Mouse (Mus musculus): ENCODE results near the gene Clstn3. TPM values are rescaled to one million over a fixed set of nuclear protein-coding genes. Genes with fewer than 3 reads are reported as not detected.
"Not testable (repeated sequence)": the region's sequence is repeated elsewhere in the genome, so short reads cannot be mapped to it uniquely, and the experiment has no call there.

Clstn3 gene
- 385 and 434 TPM in 2 replicates for polyA plus RNA-seq (2012; rRNA removed)

DNA sequence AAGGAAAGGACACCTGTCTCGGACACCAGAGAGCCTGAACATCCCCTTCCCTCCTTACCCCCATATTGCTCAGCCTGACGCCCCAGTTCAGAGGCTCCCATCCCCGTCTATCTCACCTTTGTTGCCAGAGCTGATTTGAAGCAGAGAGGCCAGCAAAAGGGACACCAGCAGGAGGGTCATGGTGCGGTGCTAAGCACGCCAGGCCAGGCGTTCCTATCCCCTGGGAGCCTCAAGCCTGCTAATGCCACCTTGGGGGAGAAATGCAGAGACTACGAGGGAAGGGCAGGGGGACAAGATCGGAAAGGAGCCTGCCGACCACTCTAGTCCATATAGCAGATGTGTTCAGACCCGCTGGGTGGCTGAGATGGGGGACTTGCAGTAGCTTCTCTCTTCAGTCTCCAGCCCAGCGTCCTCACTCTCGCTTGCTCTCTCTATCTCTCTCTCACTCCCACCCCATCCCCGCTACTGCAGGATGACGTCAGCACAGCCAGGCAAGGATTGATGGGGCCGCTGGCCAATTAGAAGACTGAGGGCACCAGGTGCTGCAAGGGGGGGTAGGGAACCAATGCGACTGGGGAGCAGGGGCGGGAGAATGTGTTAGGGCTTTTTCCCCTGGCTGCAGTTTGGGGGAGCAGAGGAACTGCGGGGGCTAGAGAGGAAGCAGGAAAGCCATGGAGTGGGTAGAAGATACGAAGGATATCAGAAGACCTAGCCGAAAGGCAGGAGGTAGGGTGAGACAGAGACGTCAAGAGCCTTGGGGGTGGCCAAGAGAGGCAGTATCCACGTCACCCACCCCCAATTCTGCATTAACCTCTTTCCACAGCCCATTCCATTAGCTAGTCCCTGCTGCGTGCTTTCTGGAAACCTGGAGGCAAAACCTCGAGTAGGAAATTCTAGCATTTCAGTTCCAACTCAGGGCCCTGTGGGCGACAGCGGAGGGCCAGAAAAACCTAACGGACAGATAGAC is at the start of gene Clstn3:
Clstn3 (minus strand) TSS at position 490 of the 967 bp plus-strand sequence.
- no peaks in the 10 kb centered on the region for H3K27me3 ChIP-seq (ENCODE audit: control insufficient read depth, insufficient read depth, low read length)

GRCm38 (mm10) chr6:124512355-124512836 is 47.8 kb upstream of the Clstn3 start, which contains the start of gene C1ra:
Gene C1ra (plus strand): TSS chr6:124512405.
- no peak for TF ChIP-seq POLR2A (IDR thresholded peaks at IDR 0.05; ENCODE audit: borderline replicate concordance, insufficient read depth, low read length)
- TF ChIP-seq CTCF (IDR thresholded peaks at IDR 0.05; ENCODE audit: borderline replicate concordance, insufficient read depth, low read depth, low read length), result peak; percentile 56; the same call in 1 of the 2 replicates
- H3K4me3 ChIP-seq (replicated peaks; ENCODE audit: insufficient read depth, low read depth, low read length), result peak within 1 kb of the TSS; percentile 18
- H3K4me1 ChIP-seq (ENCODE audit: control insufficient read depth, insufficient read depth, low read length), result peaks cover 13% of the 10 kb centered on the region
- no peaks in the 10 kb centered on the region for H3K27me3 ChIP-seq (ENCODE audit: control insufficient read depth, insufficient read depth, low read length)
- no peak within 1 kb of the TSS for H3K27ac ChIP-seq (ENCODE audit: insufficient read depth, low read length)
- 7% methylated on average over 6 of the region's 6 CpGs for WGBS
- DNase-seq, result peak; percentile 33 to 65

More for the DNA sequence above, at the start of gene Clstn3:
- H3K27ac ChIP-seq (ENCODE audit: insufficient read depth, low read length), result peak within 1 kb of the TSS; percentile 93
- TF ChIP-seq CTCF (IDR thresholded peaks at IDR 0.05; ENCODE audit: borderline replicate concordance, insufficient read depth, low read depth, low read length) (no peak), POLR2A (IDR thresholded peaks at IDR 0.05; ENCODE audit: borderline replicate concordance, insufficient read depth, low read length) (peak; percentile 96)
- under 1% methylated on average over 27 of the region's 27 CpGs for WGBS
- peak within 1 kb of the TSS; percentile 91 for H3K4me3 ChIP-seq (replicated peaks; ENCODE audit: insufficient read depth, low read depth, low read length)
- peak; percentile 98 for DNase-seq
- peaks cover 30% of the 10 kb centered on the region for H3K4me1 ChIP-seq (ENCODE audit: control insufficient read depth, insufficient read depth, low read length)

- Histone ChIP-seq H3K4me3 (replicated peaks; ENCODE audit: insufficient read depth, low read depth, low read length) (no peak overlapping the region), H3K27ac (ENCODE audit: insufficient read depth, low read length) (no peak overlapping the region), H3K4me1 (ENCODE audit: control insufficient read depth, insufficient read depth, low read length) (peaks cover 15% of the 10 kb centered on the region), H3K27me3 (ENCODE audit: control insufficient read depth, insufficient read depth, low read length) (no peaks in the 10 kb centered on the region)
- WGBS, result 68% methylated on average over 6 of the region's 6 CpGs
- TF ChIP-seq CTCF (IDR thresholded peaks at IDR 0.05; ENCODE audit: borderline replicate concordance, insufficient read depth, low read depth, low read length) (no peak), POLR2A (IDR thresholded peaks at IDR 0.05; ENCODE audit: borderline replicate concordance, insufficient read depth, low read length) (no peak)
- DNase-seq, result no peak
Measured at GRCm38 (mm10) chr6:124511936-124512335, 47.3 kb upstream of the Clstn3 start.

- WGBS, result 91% methylated on average over 5 of the region's 5 CpGs
- H3K27ac ChIP-seq (ENCODE audit: insufficient read depth, low read length); DNase-seq; H3K4me3 ChIP-seq (replicated peaks; ENCODE audit: insufficient read depth, low read depth, low read length); H3K27me3 ChIP-seq (ENCODE audit: control insufficient read depth, insufficient read depth, low read length): not testable (repeated sequence)
- H3K4me1 ChIP-seq (ENCODE audit: control insufficient read depth, insufficient read depth, low read length), result peaks cover 16% of the 10 kb centered on the region
Measured at GRCm38 (mm10) chr6:124509192-124509591, 44.6 kb upstream of the Clstn3 start.

DNA sequence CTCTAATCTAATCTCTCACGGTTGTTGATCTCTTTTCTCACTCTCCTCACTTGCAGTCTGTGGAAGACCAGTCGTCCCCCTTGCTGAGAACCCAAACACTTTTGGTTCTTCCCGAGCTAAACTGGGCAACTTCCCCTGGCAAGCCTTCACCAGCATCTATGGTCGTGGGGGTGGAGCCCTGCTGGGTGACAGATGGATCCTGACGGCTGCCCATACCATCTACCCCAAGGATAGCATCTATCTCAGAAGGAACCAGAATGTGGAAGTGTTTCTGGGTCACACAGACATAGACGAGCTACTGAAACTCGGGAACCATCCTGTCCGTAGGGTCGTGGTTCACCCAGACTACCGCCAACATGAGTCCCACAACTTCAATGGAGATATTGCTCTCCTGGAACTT is 43.7 kb upstream of the Clstn3 start:
- 12% methylated on average over 10 of the region's 10 CpGs for WGBS
- H3K4me1 ChIP-seq (ENCODE audit: control insufficient read depth, insufficient read depth, low read length), result peaks cover 16% of the 10 kb centered on the region
- no peak overlapping the region for H3K4me3 ChIP-seq (replicated peaks; ENCODE audit: insufficient read depth, low read depth, low read length)
- no peaks in the 10 kb centered on the region for H3K27me3 ChIP-seq (ENCODE audit: control insufficient read depth, insufficient read depth, low read length)
- TF ChIP-seq POLR2A (IDR thresholded peaks at IDR 0.05; ENCODE audit: borderline replicate concordance, insufficient read depth, low read length), result no peak
- DNase-seq, result peak; percentile 81 to 84
- 0 out of 2 replicates have a peak overlapping the region, but pooled peaks have one; percentile 2 for H3K27ac ChIP-seq (ENCODE audit: insufficient read depth, low read length)

- DNase-seq, result peak; percentile 46 to 48
- no peaks in the 10 kb centered on the region for H3K27me3 ChIP-seq (ENCODE audit: control insufficient read depth, insufficient read depth, low read length)
- H3K27ac ChIP-seq (ENCODE audit: insufficient read depth, low read length), result no peak overlapping the region
- no peak overlapping the region for H3K4me3 ChIP-seq (replicated peaks; ENCODE audit: insufficient read depth, low read depth, low read length)
- H3K4me1 ChIP-seq (ENCODE audit: control insufficient read depth, insufficient read depth, low read length), result peaks cover 16% of the 10 kb centered on the region
- 39% methylated on average over 6 of the region's 6 CpGs for WGBS
- TF ChIP-seq CTCF (IDR thresholded peaks at IDR 0.05; ENCODE audit: borderline replicate concordance, insufficient read depth, low read depth, low read length), result no peak
- no peak for TF ChIP-seq POLR2A (IDR thresholded peaks at IDR 0.05; ENCODE audit: borderline replicate concordance, insufficient read depth, low read length)
Measured at GRCm38 (mm10) chr6:124506991-124507390, 42.4 kb upstream of the Clstn3 start.

DNA sequence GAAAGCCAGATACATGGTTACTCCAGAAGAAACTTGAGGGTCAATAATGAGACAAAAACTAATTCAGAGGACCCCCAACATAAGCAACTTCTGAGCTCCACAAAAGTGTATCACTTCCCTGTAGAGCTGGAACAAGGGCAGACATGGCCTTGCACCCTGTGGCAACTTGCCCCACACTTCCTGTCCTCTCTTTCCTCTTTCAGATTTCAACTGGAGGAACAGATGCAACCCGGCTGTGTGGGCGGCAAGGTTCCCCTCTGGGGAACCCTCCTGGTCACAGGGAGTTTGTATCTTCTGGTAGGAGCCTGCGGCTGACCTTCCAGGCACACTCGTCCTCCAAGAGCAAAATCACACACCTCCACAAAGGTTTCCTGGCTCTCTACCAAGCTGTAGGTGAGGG is 40.4 kb upstream of the Clstn3 start:
- H3K27ac ChIP-seq (ENCODE audit: insufficient read depth, low read length), result no peak overlapping the region
- DNase-seq, result peak in 1 of 2 experiments; percentile 21
- H3K4me1 ChIP-seq (ENCODE audit: control insufficient read depth, insufficient read depth, low read length), result peaks cover 16% of the 10 kb centered on the region
- TF ChIP-seq POLR2A (IDR thresholded peaks at IDR 0.05; ENCODE audit: borderline replicate concordance, insufficient read depth, low read length), result no peak
- TF ChIP-seq CTCF (IDR thresholded peaks at IDR 0.05; ENCODE audit: borderline replicate concordance, insufficient read depth, low read depth, low read length), result no peak
- no peaks in the 10 kb centered on the region for H3K27me3 ChIP-seq (ENCODE audit: control insufficient read depth, insufficient read depth, low read length)
- WGBS, result 32% methylated on average over 4 of the region's 4 CpGs
- H3K4me3 ChIP-seq (replicated peaks; ENCODE audit: insufficient read depth, low read depth, low read length), result no peak overlapping the region

DNA sequence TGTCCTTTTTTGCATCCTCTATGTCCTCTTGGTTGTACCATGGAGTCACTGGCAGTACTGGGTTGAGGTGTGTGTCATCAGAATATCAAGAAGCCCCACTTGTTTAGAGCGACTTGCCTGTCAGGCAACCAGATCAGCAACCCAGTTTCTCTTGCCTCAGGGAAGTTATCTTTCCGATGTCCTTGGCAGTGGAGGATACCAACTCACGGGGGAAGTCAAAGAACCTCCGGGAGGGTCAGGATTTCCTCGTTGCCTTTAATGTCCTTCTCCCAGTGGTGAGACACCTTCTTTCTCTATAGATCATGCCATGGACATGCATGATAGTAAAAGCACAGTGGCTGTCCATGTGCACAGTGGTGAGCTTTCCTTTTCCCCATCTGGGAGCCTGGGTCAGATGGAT is 37.4 kb upstream of the Clstn3 start:
- 84% methylated on average over 5 of the region's 5 CpGs for WGBS
- no peaks in the 10 kb centered on the region for H3K27me3 ChIP-seq (ENCODE audit: control insufficient read depth, insufficient read depth, low read length)
- H3K4me1 ChIP-seq (ENCODE audit: control insufficient read depth, insufficient read depth, low read length), result 0 out of 2 replicates have a peak, but pooled peaks cover 2% of the 10 kb centered on the region
- TF ChIP-seq POLR2A (IDR thresholded peaks at IDR 0.05; ENCODE audit: borderline replicate concordance, insufficient read depth, low read length), result no peak
- no peak for TF ChIP-seq CTCF (IDR thresholded peaks at IDR 0.05; ENCODE audit: borderline replicate concordance, insufficient read depth, low read depth, low read length)
- no peak overlapping the region for H3K4me3 ChIP-seq (replicated peaks; ENCODE audit: insufficient read depth, low read depth, low read length)
- no peak for DNase-seq
- no peak overlapping the region for H3K27ac ChIP-seq (ENCODE audit: insufficient read depth, low read length)

All from cerebellum, adult 2 months (tissue).